Mouse (Mus musculus) neutrophil, adult 5-6 weeks (primary cell): Measurements from ENCODE around the gene Pde4b. TPM values are rescaled to one million over a fixed set of nuclear protein-coding genes. Genes with fewer than 3 reads are reported as not detected.

Experiments
- ATAC-seq: fragments of 151-379, 151-347 bp; 2 replicates; pipeline ENCODE4 v1.8.0; 2017; ENCODE audit warnings: mild to moderate bottlenecking, moderate TSS enrichment; ENCODE audit not compliant: insufficient number of reproducible peaks, poor library complexity, low FRiP score, severe bottlenecking; ENCODE audit errors: extremely low read depth
- total RNA-seq: library from RNA; stranded (forward); fragments of 200-1000 nt; gene quantifications from 2 replicates; pipeline ENCODE4 v1.2.3, GENCODE M21; 2017

Pde4b gene
- total RNA-seq, 1 experiment from 2014 or later = 238 TPM

GRCm38 (mm10) chr4:102353641-102354403 lies 266.5 kb downstream of the Pde4b start:
- no peak for ATAC-seq

GRCm38 (mm10) chr4:102368105-102368735 lies 280.9 kb downstream of the Pde4b start:
- ATAC-seq = no peak

GRCm38 (mm10) chr4:102374614-102375013 lies 287.3 kb downstream of the Pde4b start:
- no peak for ATAC-seq

- no peak for ATAC-seq
Measured at GRCm38 (mm10) chr4:102382763-102383505, 295.6 kb downstream of the Pde4b start.

GRCm38 (mm10) chr4:102393605-102394004 lies 306.3 kb downstream of the Pde4b start:
- ATAC-seq = no peak

- ATAC-seq = no peak
Measured at GRCm38 (mm10) chr4:102397334-102397733, 310.0 kb downstream of the Pde4b start.

GRCm38 (mm10) chr4:102398512-102398911 lies 311.2 kb downstream of the Pde4b start:
- no peak for ATAC-seq

- no peak for ATAC-seq
Measured at GRCm38 (mm10) chr4:102406848-102407247, 319.5 kb downstream of the Pde4b start.

GRCm38 (mm10) chr4:102408132-102408531 lies 320.8 kb downstream of the Pde4b start:
- ATAC-seq = no peak

GRCm38 (mm10) chr4:102408938-102409337 lies 321.6 kb downstream of the Pde4b start:
- no peak for ATAC-seq

GRCm38 (mm10) chr4:102413101-102413500 lies 325.8 kb downstream of the Pde4b start:
- no peak for ATAC-seq

GRCm38 (mm10) chr4:102413794-102414193 lies 326.5 kb downstream of the Pde4b start:
- no peak for ATAC-seq

- no peak for ATAC-seq
Measured at GRCm38 (mm10) chr4:102414610-102415009, 327.3 kb downstream of the Pde4b start.

GRCm38 (mm10) chr4:102420794-102421397 lies 333.6 kb downstream of the Pde4b start:
- no peak for ATAC-seq

GRCm38 (mm10) chr4:102421398-102421859 lies 334.1 kb downstream of the Pde4b start:
- no peak for ATAC-seq

- ATAC-seq = no peak
Measured at GRCm38 (mm10) chr4:102424104-102424503, 336.8 kb downstream of the Pde4b start.

- ATAC-seq = no peak
Measured at GRCm38 (mm10) chr4:102425422-102425821, 338.1 kb downstream of the Pde4b start.

GRCm38 (mm10) chr4:102429730-102430341 lies 342.5 kb downstream of the Pde4b start:
- no peak for ATAC-seq
